Mouse (Mus musculus) left cerebral cortex, postnatal 36 days (tissue): Measurements from ENCODE around the gene Aqp1. TPM values are rescaled to one million over a fixed set of nuclear protein-coding genes. Genes with fewer than 3 reads are reported as not detected.
A peak's percentile ranks its signal among the peaks of the same experiment; 100 is the strongest.

Experiments
- DNase-seq, 2 experiments: peaks; one replicate each; pipeline ENCODE4 v3.0.0; 2021 to 2022; ENCODE audit warnings: low spot score in 2 of 2, mixed read lengths in 1 of 2
- intact Hi-C: fragments of 180-260 bp; cut with DNase I; formaldehyde crosslinking; loops from one replicate; pipeline ENCODE4 v1.15.1; 2025
- total RNA-seq, 2 experiments: library from RNA; stranded (reverse); gene quantifications; 2 replicates each; pipeline ENCODE4 v1.2.3; 2021

Gene Aqp1
- total RNA-seq, 2 experiments from 2014 or later = 0.39 to 0.63 TPM

- intact Hi-C loops = no loop called here
Observed at GRCm38 (mm10) chr6:55354456-55355117, 18.4 kb downstream of the Aqp1 start.

DNA sequence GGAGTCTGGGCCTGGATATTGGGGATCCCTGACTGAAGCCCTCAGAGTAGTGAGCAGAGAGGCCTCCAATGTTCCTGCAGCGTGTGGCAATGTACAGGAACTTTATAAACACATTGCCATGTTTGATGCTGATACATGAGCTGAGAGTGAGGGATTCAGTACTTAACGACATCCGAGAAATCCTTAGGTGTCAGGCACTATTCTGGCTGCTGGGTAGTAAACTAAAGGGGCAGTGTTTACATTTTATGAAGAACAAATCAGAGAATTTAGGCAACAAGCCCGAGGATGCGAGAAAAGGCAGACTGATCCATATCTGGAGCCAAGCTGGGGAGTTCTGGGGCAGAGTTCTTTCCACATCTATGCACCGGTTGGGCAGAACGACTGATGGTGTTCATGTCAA is 19.3 kb downstream of the Aqp1 start:
- no peak for DNase-seq
- intact Hi-C loops = no loop called here

More at GRCm38 (mm10) chr6:55354456-55355117, 18.4 kb downstream of the Aqp1 start:
- DNase-seq = no peak

- intact Hi-C loops = no loop called here
- DNase-seq = no peak
Observed at GRCm38 (mm10) chr6:55356017-55356703, 19.9 kb downstream of the Aqp1 start.

GRCm38 (mm10) chr6:55356976-55357635 is 20.9 kb downstream of the Aqp1 start:
- no peak for DNase-seq
- intact Hi-C loops = no loop called here

- DNase-seq = no peak
- intact Hi-C loops = no loop called here
Observed at GRCm38 (mm10) chr6:55357636-55358031, 21.4 kb downstream of the Aqp1 start.

GRCm38 (mm10) chr6:55358731-55359143 is 22.5 kb downstream of the Aqp1 start:
- DNase-seq = no peak
- intact Hi-C loops = no loop called here

GRCm38 (mm10) chr6:55362663-55363062 is 26.4 kb downstream of the Aqp1 start:
- intact Hi-C loops = no loop called here
- DNase-seq = no peak

DNA sequence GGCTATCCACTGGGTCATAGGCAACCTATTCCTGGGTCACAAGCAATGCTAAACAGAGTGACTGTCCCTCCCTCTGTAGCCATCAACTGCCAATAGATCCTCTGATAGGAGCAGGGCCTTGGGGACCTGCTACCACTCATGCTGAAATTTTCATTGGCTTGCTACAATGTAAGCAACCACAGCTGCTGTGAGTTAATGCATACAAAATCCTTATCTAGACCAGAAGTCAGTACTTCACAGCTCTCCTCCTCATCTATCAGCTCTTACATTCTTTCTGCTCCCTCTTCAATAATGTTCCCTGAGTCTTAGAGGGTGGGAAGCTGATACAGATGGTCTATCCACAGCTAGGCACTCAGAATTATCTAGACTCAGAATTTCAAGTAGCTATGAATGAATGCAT is 30.9 kb downstream of the Aqp1 start:
- intact Hi-C loops = no loop called here
- DNase-seq = no peak

GRCm38 (mm10) chr6:55370831-55371230 is 34.6 kb downstream of the Aqp1 start:
- intact Hi-C loops = no loop called here
- DNase-seq = no peak

DNA sequence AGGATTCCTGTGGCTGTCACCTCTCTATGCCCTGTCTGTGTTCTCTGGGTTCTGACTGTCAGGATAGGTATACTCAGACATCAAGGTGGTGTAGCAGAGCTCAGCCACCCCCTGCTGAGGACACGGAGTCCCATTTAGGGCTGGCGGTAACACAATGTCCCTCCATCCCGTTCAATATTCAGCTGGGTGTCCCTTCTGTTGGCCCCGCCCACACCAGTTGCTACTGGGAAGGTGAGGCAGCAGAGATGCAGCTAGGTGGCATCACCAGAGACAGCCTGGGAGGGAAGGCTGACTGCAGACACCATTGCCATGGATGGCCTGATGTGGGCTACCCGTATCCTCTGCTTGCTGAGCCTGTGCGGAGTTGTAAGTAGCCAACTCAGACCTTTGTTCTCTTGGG is 39.8 kb downstream of the Aqp1 start, which contains the start of gene Ghrhr:
Gene Ghrhr (plus strand): TSS at position 220 of the 400 bp plus-strand sequence.
- no peak for DNase-seq
- intact Hi-C loops = loop anchor here (5.0 kb wide), 1 partner anchor 131 kb away; no protein-coding TSS in a partner anchor

DNA sequence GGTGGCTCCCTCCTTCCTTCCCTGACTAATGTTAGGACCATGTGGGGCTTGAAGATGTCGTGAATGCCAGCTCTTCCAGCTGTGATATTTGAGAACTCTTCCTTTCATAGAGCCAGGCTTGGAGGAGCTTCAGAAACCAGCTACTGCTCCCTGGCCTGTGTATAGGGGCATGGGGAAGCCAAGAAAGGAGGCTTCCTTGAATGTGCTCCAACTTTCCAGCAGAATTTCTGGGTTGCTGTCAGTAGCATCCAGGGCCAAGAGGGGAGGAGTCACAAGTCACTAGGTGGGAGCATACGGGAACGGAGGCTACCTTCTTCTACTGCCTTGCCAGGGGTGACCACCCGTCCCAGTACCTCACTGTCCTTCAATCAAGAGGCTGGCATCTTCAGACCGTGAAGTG is 40.3 kb downstream of the Aqp1 start:
- intact Hi-C loops = loop anchor here (5.0 kb wide), 1 partner anchor 131 kb away; no protein-coding TSS in a partner anchor
- no peak for DNase-seq

GRCm38 (mm10) chr6:55377461-55377860 is 41.2 kb downstream of the Aqp1 start:
- DNase-seq = no peak
- intact Hi-C loops = loop anchor here (5.0 kb wide), 1 partner anchor 130 kb away; no protein-coding TSS in a partner anchor

- intact Hi-C loops = loop anchor here (5.0 kb wide), 1 partner anchor 128 kb away; no protein-coding TSS in a partner anchor
- DNase-seq = peak; percentile 43 to 56
Observed at GRCm38 (mm10) chr6:55379641-55380335, 43.6 kb downstream of the Aqp1 start.

- intact Hi-C loops = no loop called here
- no peak for DNase-seq
Observed at GRCm38 (mm10) chr6:55381966-55382365, 45.7 kb downstream of the Aqp1 start.

DNA sequence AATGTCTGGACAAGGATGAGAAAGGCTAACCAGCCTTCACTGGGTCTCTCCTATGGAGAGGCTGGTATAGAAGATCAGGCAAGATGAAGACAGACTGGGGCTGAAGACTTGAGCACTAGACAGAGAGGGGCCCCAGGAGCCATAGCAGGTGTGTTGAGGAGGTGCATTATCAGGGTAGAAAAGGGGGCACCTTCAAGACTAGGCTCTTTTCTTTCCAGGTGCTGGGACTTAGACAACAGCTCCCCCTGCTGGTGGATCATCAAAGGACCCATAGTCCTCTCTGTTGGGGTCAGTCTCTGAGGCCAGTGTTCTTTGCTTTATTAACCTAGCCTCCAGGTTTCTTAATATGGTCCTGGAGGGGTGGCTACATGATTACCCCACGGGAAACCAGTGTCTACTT is 47.7 kb downstream of the Aqp1 start:
- intact Hi-C loops = loop anchor here (2.0 kb wide), 1 partner anchor 151 kb away; no protein-coding TSS in a partner anchor

GRCm38 (mm10) chr6:55384356-55384951 is 48.2 kb downstream of the Aqp1 start:
- intact Hi-C loops = loop anchor here (2.0 kb wide), 1 partner anchor 152 kb away; no protein-coding TSS in a partner anchor
- DNase-seq = no peak

More for the DNA sequence above, 47.7 kb downstream of the Aqp1 start:
- peak in 1 of 2 experiments; percentile 54 for DNase-seq

GRCm38 (mm10) chr6:55388546-55389169 is 52.4 kb downstream of the Aqp1 start:
- intact Hi-C loops = no loop called here
- DNase-seq = no peak

- intact Hi-C loops = no loop called here
- no peak for DNase-seq
Observed at GRCm38 (mm10) chr6:55389321-55389720, 53.1 kb downstream of the Aqp1 start.

DNA sequence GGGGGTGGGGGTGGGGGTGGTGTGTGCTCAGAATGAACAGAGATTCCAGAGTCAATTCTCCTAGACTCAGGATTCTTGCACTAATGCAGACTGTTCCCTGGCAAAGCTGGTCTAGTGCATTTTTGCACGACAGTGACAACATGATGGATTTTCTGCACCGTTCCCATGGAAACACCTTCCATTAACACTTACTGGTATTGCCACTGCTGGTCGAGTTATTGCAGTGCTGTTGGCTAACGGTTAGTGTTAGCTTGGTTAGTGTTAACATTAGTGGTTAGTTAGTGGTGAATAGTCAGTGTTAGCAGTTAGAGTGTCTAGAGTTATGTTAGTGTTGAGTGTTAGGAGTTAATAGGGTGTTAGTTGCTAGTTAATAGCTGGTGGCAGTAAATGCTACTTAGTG is 55.6 kb downstream of the Aqp1 start:
- DNase-seq = no peak
- intact Hi-C loops = loop anchor here (2.0 kb wide), 1 partner anchor 113 kb away; no protein-coding TSS in a partner anchor
